Mouse (Mus musculus) common myeloid progenitor, adult 5-6 weeks (primary cell): ENCODE results near the gene March5. TPM values are rescaled to one million over a fixed set of nuclear protein-coding genes. Genes with fewer than 3 reads are reported as not detected.
A peak's percentile ranks its signal among the peaks of the same experiment; 100 is the strongest.
"Not testable (repeated sequence)": the region's sequence is repeated elsewhere in the genome, so short reads cannot be mapped to it uniquely, and the experiment has no call there.

Source experiments
- ATAC-seq: replicated peaks from 2 replicates; pipeline ENCODE4 v1.8.0; 2016; ENCODE audit warnings: low read depth, mild to moderate bottlenecking, moderate TSS enrichment, inconsistent platforms; ENCODE audit not compliant: poor library complexity, severe bottlenecking
- total RNA-seq: library from RNA; stranded (forward); fragments of 200-1000, 187-1606 nt; gene quantifications from 2 replicates; pipeline ENCODE4 v1.2.3, GENCODE M21; 2017

The March5 gene
- 77.4 and 101 TPM in 2 replicates for total RNA-seq

DNA sequence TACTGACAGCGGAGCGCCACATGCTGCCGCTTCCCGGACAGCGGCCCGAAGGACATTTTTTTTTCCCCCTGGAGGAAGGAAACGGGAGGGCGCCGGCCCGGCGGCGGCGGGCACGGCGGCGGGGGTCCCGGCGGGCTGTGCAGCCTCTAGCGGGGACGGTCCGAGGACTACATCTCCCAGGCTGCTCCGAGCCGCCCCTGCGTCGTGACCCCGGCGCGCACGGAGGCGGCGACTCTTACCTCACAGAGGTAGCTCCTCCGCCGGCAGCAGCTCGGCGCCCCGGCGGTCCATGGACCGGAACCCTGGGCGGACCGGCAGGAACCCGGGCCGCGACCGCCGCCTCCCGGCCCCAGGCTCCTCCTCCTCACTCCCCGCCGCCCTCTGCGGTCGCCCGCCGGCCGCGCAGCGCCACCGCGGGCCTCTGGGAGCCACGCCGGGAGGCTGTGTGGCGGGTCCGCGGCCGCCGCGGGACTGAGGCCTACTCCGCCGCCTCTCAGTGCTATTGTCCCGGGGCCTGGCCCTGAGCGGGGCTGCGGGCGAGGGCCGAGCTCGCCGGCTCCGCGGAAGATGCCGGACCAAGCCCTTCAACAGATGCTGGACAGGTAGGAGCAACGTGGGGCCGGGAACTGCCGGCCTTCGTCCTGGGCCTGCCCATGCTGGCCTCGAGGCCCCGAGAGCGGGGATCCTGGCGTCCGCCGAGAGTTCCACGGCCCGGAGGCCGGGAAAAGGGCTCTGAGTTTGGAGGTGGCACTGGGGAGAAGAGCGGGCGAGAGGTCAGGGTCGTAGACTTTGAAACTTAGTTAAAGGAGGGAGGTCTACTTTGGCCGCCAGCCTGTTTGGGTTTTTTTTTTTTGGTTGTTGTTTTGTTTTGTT lies at the start of gene March5:
Gene March5 (plus strand): TSS at position 241 of the 873 bp plus-strand sequence.
- ATAC-seq: peak; percentile 81

DNA sequence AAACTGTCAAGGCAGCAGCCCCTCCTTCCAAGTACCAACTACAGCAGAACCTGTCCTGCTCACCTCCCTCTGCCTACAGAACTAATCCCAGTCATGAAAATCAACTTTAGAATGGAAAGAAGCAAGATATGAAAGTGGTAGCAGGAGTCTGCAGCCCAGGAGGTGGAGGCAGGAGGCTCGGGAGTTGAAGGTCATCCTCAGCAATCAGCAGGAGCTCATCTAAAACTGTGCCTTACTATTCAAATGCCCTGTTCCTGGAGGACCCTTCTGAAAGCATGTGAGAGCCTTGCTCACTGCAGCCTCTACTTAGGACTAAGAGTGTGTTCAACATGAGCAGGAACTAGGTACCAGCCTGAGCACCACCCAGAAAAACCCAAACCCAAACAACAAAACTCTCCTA lies 35.2 kb upstream of the March5 start:
- no peak for ATAC-seq

DNA sequence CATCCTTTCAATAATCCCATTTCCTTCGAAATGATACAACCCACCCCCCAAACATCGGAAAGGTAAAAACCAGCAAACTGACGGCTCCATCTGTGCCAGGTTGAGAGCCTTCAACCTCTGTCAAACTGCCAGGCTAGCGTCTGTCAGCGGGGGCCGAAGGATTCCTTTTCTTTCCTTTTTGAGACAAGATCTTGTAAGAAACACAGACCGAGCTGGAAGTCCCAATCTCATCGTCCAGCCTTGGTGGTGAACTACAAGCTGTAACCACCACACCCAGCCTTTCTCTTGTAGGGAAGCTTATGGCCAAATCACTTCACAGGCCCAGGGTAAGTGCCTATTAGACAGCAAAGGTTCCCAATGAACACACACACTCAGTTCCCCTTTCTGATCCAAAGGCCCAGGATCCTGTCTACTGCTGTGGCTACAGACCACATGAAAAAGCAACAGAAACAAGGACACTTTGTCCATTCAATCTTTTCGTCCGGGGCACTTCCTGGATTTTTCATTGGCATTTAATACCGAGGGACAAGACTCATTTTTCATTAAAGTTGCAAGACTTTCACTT lies 34.7 kb upstream of the March5 start:
- peak; percentile 62 for ATAC-seq

DNA sequence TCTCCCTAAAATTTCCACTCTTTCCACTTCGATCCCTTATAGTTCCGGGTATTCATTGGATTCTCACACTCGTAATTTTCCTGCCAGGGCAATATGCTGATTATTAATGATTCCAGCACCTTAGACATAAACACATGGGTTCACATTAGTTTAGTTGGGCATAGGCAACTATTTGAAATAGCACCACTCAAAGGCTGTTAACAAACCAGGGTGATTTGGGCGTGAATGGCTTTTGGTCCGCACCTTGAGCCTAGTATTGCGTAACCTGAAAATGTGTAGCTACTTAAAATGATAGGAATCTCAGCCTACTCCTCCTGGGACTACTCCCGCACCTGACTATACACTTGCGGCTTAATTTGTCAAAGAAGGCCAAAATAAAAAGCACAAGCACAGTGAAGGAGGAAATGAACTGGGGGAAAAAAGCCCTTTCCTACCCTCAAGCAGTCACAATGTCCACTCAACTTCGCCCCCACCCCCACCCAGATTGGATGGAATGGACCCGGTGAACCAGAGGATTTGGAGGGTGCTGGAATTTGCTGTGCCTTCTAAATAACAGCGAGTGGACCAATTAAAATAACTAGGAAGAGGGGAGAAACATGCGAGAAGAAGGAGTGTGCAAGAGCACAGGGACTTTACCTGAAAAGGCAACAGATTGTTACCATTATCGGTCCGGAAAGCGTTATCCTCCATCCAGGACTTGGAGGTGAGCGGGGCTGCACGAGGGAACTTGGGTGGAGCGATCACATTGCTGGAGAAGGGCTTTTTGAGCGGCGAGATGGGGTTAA lies 33.8 kb upstream of the March5 start:
- no peak for ATAC-seq

DNA sequence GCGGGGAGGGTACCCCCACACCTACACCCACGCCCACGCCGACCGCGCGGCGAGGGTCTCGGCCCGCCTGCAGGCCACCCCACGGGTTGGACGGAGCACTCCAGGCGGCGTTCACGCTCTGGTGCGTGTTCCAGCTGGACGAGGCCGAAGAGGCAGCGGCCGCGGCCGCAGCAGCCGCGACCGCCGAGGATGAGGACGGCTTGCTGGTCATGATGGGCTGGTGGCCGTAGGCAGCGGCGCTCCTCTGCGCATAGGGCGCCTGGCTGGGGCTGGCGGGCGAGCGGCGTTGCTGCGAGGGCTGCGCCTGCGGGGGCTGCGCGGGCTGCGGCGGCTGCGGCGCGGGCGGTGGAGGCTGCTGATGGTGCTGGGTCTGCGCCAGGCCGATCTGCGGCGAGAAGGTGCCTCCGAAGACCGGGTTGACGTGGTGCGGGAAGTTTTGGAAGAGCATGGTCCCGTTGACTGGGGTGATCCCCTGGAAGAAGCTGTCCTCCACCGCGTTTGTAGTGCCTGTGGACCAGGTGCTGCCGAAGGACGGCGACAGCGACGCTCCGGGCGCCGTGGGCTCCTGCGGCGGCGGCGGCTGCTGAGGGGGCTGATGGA lies 33.1 kb upstream of the March5 start:
- no peak for ATAC-seq

DNA sequence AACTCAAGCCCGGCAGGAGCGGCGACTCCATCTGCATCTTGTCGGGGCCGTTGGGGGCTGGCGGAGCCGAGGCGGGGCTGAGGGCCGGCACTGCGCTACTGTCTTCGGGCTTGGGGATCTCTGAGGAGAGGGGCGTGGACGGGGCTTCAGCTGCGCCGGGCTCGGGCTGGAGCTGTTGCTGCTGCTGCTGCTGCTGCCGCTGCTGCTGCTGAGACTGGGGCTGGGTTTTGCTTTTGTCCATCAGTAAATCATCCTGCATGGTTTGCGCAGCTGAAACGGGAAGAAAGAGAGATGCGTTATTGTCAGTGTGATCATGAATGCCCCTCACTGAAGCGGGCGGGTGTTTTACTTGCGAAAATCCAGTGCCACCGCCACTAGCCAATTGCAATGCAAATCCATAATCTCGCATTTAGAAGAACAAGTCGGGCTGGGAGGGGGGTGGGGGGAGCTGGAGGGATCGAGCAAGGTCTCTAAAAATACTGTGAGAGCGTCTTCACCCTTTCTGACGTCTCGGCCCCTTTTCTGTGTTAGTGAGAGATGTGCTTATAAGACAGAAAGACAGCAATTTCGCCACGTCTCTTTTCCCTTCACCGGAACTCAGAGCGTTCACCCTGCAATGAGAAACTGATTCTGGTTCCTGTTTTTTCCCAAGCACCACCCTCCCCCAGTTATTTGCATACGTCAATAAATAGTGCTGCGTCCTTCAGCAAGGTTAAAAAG lies 32.5 kb upstream of the March5 start:
- ATAC-seq: 0 out of 2 replicates have a peak, but pooled peaks have one; percentile 50

DNA sequence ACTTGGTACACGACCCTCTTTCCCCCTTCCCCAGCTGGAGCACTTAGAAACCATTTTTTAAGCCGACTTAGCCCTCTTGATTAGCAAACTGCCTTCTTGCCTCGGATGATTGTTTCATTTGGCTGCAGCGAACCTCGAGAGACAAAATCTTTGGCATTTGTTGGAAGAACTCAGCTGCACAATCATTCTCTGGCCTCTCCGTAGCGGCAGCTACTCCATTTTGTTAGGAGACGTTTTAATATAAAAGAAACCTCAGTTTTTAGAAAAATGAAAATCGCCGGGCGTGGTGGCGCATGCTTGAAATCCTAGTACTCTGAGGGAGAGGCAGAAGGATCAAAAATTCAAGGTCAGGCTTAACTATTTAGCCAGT lies 31.9 kb upstream of the March5 start:
- no peak for ATAC-seq

DNA sequence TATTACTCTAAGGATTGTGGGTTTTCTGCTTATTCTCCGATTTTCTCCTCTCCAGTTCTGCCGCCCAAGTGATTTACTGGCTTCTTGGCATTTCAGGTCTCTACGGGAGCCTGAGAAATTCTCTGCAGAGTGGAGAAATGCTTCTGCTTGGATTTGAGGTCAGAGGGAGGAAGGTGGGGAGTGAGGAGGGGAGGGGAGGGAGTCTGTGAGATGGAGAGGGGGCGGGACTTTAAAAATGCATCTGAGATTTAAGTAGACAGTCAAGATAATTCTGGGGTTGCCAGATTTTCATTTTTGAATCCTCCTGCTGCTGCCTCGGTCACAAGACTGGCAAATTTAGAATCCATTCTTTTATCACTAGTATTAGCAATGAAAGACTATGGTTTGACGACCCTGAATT lies 31.4 kb upstream of the March5 start:
- ATAC-seq: no peak

DNA sequence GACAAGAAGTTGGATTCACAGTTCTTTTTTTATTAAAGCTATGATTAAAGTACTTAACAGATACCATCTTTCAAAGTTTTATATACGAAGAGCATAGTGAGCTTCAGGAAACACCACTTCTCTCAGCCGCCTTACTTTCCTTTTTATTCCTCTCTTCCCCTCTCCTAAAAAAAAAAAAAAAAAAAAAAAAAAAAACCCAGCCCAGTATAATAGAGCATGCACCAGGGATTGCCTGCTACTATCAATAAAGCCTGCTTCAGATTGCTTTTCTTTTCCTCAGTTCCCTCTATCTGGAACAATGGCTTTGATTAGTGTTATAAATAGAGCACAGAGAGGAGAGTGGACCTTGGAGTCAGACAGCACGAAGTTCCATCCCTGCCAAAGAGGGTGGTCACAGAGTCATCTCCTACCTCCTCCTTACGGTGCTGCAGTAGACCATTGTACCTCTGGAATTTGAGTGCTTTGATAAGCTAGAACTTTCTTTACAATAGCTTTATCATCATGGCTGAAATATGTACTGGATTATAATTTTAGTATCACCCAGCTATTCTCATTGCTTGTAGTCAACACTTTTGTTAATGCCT lies 30.4 kb upstream of the March5 start:
- no peak for ATAC-seq

DNA sequence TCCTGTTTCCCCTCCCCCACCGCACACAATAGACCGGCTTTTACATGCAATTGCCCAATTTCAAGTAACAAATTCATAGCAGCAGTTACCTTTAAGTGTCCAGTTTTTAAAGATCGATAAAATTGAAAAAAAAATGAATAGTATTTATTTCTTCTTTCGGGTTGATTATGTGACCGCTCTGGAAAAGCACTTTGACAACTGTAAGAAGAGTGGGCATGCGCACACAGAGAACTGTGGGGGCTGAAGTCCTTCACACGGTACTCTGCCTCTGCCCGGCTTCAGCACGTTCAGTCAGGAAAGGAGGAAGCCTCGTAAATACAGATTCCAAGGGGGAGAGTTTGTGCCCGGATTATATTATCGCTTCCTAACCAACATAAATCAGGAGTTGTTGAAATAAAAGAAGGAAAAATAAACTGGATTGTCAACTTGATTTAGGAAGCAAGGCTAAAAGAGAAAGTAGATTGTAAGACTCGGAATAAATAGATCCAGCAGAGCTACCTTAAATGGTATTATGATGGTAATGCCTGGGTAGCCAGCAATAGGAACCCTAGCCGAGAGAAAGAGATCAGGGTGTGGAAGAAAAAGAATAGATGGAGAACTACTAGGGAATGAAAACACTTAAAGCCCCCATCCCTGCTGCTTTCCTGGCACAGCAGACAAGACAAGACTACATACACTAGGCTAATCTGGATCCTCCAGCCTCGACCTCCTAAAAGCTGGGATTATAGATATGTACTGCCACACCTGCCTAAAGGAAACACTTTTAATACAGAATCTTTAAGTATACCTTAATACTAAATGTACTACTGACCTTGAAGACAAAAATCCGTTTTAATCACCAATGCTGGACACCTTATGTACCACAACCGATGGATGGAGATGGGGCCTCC lies 29.3 kb upstream of the March5 start:
- ATAC-seq: peak; percentile 65; the same call in 1 of the 2 replicates

DNA sequence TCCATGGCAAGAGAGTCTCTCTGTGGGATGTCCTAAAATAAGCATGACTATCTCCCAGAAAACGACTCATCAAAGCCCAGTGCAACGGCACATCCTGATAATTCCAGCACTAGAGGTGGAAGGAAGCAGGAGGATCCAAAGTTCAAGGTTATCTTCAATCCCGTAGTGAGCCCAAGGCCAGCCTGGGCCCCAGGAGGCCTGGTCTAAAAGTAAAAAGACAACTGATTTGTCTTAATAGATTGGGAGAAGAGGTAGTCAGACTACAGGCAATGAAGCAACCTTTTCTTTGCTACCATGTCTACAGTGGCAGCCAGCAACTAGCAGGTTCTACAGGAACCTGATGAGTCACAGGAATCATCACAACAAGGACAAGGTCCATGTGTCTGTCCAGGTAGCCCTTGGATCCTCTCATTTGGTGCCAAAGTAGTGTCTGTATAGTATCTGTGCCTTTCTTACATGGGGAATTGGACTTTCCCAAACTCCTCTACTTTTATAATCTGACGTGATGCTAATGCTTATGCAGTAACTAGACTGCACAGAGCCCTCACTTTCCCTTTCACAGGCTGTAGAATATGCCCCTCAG lies 18.9 kb upstream of the March5 start:
- ATAC-seq: no peak

DNA sequence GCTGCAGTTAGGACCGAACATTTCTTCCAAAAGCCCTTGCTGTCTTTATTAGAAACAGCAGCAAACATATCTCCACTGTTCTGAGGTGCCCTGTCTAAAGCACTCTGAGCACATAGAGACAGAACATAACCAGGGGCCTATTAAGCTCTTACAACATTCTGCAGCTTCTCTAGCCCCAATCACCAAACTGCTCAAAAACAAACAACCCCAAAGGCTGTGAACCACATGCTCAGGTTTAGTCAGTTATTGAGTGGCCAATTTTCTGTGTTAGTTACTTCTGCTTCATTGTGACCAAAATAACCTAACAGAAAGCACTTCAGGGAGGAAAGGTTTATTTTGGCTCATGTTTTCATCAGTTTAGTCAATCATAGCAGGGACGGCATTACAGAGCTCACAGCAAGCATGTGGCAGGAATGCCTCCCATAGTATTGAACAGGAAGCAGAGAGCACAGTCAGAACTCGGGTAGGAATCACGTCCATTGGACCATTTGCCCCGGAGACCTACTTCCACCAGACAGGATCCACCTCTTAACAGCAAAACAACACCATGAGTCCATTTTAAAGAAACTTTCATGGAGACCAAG lies 14.8 kb upstream of the March5 start:
- ATAC-seq: no peak

DNA sequence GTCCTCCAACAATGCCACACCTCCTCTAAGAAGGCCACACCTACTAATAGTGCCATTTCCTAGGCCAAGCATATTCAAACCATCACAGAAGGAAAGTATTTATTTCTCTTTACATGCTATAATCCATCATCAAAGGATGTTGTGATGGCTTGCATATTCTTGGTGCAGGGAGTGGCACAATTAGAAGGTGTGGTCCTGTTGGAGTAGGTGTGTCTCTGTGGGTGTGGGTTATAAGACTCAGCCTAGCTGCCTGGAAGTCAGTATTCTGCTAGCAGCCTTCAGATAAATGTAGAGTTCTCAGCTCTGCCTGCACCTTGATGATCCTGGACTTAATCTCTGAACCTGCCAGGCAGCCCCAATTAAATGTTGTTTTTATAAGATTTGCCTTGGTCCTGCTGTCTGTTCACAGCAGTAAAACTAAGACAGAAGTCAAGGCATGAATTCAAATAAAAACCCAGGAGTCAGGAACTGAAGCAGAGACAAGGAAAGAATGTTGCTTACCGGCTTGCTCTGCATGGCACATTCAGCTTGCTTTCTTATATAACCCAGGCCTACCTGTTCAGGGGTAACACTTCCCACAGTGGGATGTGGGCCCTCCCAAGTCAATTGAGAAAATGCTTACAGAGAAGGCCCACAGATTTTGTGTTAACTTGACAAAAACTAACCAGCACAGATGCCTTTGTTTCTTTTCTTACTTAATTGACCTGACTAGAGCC lies 9.0 kb upstream of the March5 start:
- no peak for ATAC-seq

DNA sequence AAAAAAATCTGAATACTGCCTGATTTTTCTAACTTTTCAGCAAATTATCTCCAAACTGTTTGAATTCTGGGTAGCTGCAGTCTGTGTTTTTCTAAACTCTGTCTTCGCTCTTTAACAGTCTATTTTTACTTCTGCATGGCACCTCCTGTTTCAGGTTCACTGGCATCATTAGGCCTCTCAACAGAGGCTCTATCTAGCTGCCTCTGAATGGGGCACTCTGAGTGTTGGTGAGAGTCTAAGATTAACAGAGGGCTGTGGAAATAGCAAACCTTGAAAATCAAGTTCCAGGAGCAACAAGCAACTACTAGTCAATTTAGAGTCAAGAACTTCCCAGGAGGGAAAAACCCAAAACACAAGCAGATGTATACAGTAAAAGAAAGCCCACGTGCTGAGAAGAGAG lies 7.5 kb upstream of the March5 start:
- no peak for ATAC-seq

DNA sequence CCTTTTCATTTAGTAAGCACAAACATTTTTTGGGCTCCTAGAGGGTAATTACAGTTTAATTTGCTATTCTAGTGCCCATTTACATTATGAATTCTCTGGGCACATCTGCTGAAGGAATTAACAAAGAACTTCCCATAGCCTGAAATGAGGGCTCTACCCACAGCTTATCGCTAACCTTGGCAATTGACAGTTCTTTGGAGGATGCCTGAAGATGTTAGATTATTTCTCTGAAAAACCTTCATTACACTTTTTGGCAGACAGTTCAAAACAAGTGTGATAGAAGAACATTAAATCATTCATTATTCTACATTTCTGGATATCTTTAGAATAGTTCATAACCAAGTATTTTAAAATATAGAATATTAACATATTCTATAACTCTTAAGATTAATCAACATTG lies 4.0 kb upstream of the March5 start:
- no peak for ATAC-seq

DNA sequence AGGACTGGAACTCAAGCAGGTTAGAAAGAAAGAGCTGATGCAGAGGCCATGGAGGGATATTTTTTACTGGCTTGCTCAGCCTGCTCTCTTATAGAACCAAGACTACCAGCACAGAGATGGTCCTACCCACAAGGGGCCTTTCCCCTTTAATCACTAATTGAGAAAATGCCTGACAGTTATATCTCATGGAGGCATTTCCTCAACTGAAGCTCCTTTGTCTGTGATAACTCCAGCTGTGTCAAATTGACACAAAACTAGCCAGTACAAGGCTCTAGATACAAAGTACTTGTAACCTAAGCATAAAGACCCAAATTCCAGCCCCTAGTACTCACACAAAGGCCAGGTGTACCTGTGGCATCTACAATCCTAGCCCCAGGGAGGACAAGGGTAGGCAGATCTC lies 2.2 kb upstream of the March5 start:
- ATAC-seq: not testable (repeated sequence)

DNA sequence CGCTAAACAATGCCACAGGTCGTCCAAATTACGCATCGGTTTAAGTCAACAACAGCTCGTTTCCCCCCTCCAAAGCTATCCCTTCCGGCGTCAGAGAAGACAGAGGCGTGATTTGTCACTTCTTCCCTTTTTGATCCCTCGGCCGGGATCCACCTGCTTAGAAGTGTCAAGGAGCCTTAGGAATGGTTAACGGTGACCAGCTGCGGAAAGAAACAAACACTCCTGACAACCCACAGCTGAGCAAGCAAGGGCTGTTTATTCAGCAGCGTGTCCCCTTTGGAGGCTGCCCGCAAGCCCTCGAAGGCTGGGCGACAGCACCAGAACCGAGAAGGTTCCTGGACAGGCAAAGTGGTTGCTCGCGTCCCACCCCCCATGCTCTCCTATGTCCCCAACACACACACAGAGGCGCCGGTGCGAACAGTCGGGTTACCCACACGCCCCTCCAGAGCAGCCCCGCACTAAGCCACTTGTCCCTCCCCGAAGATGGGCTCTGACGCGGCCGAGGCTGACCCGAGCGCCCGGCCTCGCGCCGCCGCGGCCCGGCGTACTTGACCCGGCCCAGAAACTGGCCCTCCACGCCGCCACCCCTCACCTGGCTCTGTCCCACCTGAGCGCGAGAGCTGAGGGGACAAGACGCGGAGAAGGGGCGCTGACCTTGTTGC lies 571 bp upstream of the March5 start:
- ATAC-seq: peak; percentile 26
